Mouse (Mus musculus) MEL (cell line): ENCODE results near the gene Map2k5. TPM values are rescaled to one million over a fixed set of nuclear protein-coding genes. Genes with fewer than 3 reads are reported as not detected.

Experiments
- DNase-seq: peaks from one replicate; pipeline ENCODE4 v3.0.0; 2011; ENCODE audit warnings: low read depth, low spot score
- H3K27ac ChIP-seq: 2 replicates; pipeline ENCODE4 v1.5.1; 2012; ENCODE audit warnings: low read depth, mild to moderate bottlenecking, control low read depth, low read length, moderate library complexity; ENCODE audit not compliant: control insufficient read depth
- H3K27me3 ChIP-seq, 2 experiments: fragments of 150-350 bp in 1 of 2; sonication (generic) in 1 of 2; 2 replicates each; pipeline ENCODE4 v1.6.1; 2012; ENCODE audit warnings: low read length in 2 of 2, mild to moderate bottlenecking in 2 of 2, improper control_type of control experiment in 1 of 2, moderate library complexity in 1 of 2; ENCODE audit not compliant: insufficient read depth in 2 of 2, control insufficient read depth in 1 of 2
- H3K36me3 ChIP-seq, 2 experiments: 2 replicates each; pipeline ENCODE4 v1.6.1; 2012 to 2014; ENCODE audit warnings: low read length in 2 of 2, improper control_type of control experiment in 1 of 2, inconsistent platforms in 1 of 2, mild to moderate bottlenecking in 1 of 2; ENCODE audit not compliant: insufficient read depth in 2 of 2, control insufficient read depth in 1 of 2
- H3K4me1 ChIP-seq, 2 experiments: fragments of 150-350 bp in 1 of 2; sonication (generic) in 1 of 2; 2 replicates each; pipeline ENCODE4 v1.6.1; 2012; ENCODE audit warnings: low read length in 2 of 2, improper control_type of control experiment in 1 of 2, mild to moderate bottlenecking in 1 of 2; ENCODE audit not compliant: insufficient read depth in 2 of 2, control insufficient read depth in 1 of 2
- H3K4me3 ChIP-seq, 2 experiments: fragments of 150-350 bp in 1 of 2; sonication (generic) in 1 of 2; 2 replicates each; pipeline ENCODE4 v1.5.1; 2012; ENCODE audit warnings: low read depth in 2 of 2, low read length in 2 of 2, mild to moderate bottlenecking in 2 of 2, moderate library complexity in 2 of 2, control low read depth in 1 of 2, improper control_type of control experiment in 1 of 2; ENCODE audit not compliant: control insufficient read depth in 1 of 2, insufficient read depth in 1 of 2
- H3K79me2 ChIP-seq: 2 replicates; pipeline ENCODE4 v1.6.1; 2012; ENCODE audit warnings: mild to moderate bottlenecking, low read length, moderate library complexity; ENCODE audit not compliant: control insufficient read depth, poor library complexity, insufficient read depth
- H3K9ac ChIP-seq: 2 replicates; pipeline ENCODE4 v1.6.1; 2012; ENCODE audit warnings: low read depth, mild to moderate bottlenecking, control low read depth, low read length, moderate library complexity; ENCODE audit not compliant: control insufficient read depth, poor library complexity, severe bottlenecking
- H3K9me3 ChIP-seq: fragments of 150-350 bp; sonication (generic); replicated peaks from 2 replicates; pipeline ENCODE4 v1.6.1; 2012; ENCODE audit warnings: mild to moderate bottlenecking, low read length, improper control_type of control experiment, moderate library complexity; ENCODE audit not compliant: insufficient read depth
- CHD1 ChIP-seq: IDR thresholded peaks from 2 replicates; pipeline ENCODE4 v1.6.1; 2012; ENCODE audit warnings: low read depth, mild to moderate bottlenecking, inconsistent platforms, low read length, improper control_type of control experiment
- E2F4 ChIP-seq: IDR thresholded peaks from 2 replicates; pipeline ENCODE4 v1.6.1; 2011; ENCODE audit warnings: low read depth, low read length, improper control_type of control experiment, borderline replicate concordance
- GABPA ChIP-seq: IDR thresholded peaks from 2 replicates; pipeline ENCODE4 v1.6.1; 2012; ENCODE audit warnings: low read depth, mild to moderate bottlenecking, inconsistent platforms, low read length, improper control_type of control experiment, moderate library complexity
- GATA1 ChIP-seq: IDR thresholded peaks from 2 replicates; pipeline ENCODE4 v1.6.1; 2011; ENCODE audit warnings: low read depth, low read length, improper control_type of control experiment
- HCFC1 ChIP-seq: IDR thresholded peaks from 2 replicates; pipeline ENCODE4 v1.6.1; 2012; ENCODE audit warnings: low read depth, mild to moderate bottlenecking, inconsistent platforms, low read length, improper control_type of control experiment, moderate library complexity
- KAT2A ChIP-seq: conservative IDR thresholded peaks from 2 replicates; pipeline ENCODE4 v1.6.1; 2012; ENCODE audit warnings: low read depth, low read length, improper control_type of control experiment, inconsistent platforms
- MAFK ChIP-seq: IDR thresholded peaks from 2 replicates; pipeline ENCODE4 v1.6.1; 2011; ENCODE audit warnings: low read depth, mild to moderate bottlenecking, low read length, improper control_type of control experiment, borderline replicate concordance
- MEF2A ChIP-seq: IDR thresholded peaks from 2 replicates; pipeline ENCODE4 v1.6.1; 2014; ENCODE audit warnings: low read depth, mild to moderate bottlenecking, inconsistent platforms, low read length, improper control_type of control experiment; ENCODE audit not compliant: poor library complexity, insufficient replicate concordance, severe bottlenecking; ENCODE audit errors: extremely low read depth
- MYC ChIP-seq: IDR thresholded peaks from 2 replicates; pipeline ENCODE4 v1.6.1; 2011; ENCODE audit warnings: low read depth, mild to moderate bottlenecking, low read length, improper control_type of control experiment, moderate library complexity
- NRF1 ChIP-seq: IDR thresholded peaks from 2 replicates; pipeline ENCODE4 v1.6.1; 2014; ENCODE audit warnings: low read depth, mild to moderate bottlenecking, inconsistent platforms, low read length, improper control_type of control experiment, moderate library complexity; ENCODE audit not compliant: poor library complexity, insufficient read depth, severe bottlenecking
- POLR2A ChIP-seq, 2 experiments: IDR thresholded peaks; 2 replicates each; pipeline ENCODE4 v1.6.1; 2011 to 2012; ENCODE audit warnings: low read length in 2 of 2, mild to moderate bottlenecking in 2 of 2, control low read depth in 1 of 2, improper control_type of control experiment in 1 of 2, low read depth in 1 of 2, moderate library complexity in 1 of 2; ENCODE audit not compliant: control insufficient read depth in 1 of 2, insufficient read depth in 1 of 2, poor library complexity in 1 of 2
- POLR2AphosphoS2 ChIP-seq: IDR thresholded peaks from 2 replicates; pipeline ENCODE4 v1.6.1; 2011; ENCODE audit warnings: low read length, improper control_type of control experiment
- RAD21 ChIP-seq: IDR thresholded peaks from 2 replicates; pipeline ENCODE4 v1.6.1; 2011; ENCODE audit warnings: mild to moderate bottlenecking, low read depth, low read length, improper control_type of control experiment
- TCF12 ChIP-seq: IDR thresholded peaks from 2 replicates; pipeline ENCODE4 v1.6.1; 2014; ENCODE audit warnings: low read depth, mild to moderate bottlenecking, inconsistent platforms, low read length, improper control_type of control experiment, moderate library complexity
- UBTF ChIP-seq: IDR thresholded peaks from 2 replicates; pipeline ENCODE4 v1.6.1; 2012; ENCODE audit warnings: low read depth, mild to moderate bottlenecking, inconsistent platforms, low read length, improper control_type of control experiment, moderate library complexity, borderline replicate concordance; ENCODE audit not compliant: insufficient read depth
- USF1 ChIP-seq: IDR thresholded peaks from 2 replicates; pipeline ENCODE4 v1.6.1; 2014; ENCODE audit warnings: low read depth, mild to moderate bottlenecking, inconsistent platforms, low read length, improper control_type of control experiment, moderate library complexity
- USF2 ChIP-seq, 2 experiments: IDR thresholded peaks; 2 replicates each; pipeline ENCODE4 v1.6.1; 2011 to 2012; ENCODE audit warnings: improper control_type of control experiment in 2 of 2, low read length in 2 of 2, borderline replicate concordance in 1 of 2, inconsistent platforms in 1 of 2, low read depth in 1 of 2, mild to moderate bottlenecking in 1 of 2; ENCODE audit not compliant: insufficient read depth in 1 of 2
- ZKSCAN1 ChIP-seq: IDR thresholded peaks from 2 replicates; pipeline ENCODE4 v1.6.1; 2012; ENCODE audit warnings: low read depth, mild to moderate bottlenecking, inconsistent platforms, low read length, improper control_type of control experiment, moderate library complexity
- ZMIZ1 ChIP-seq: IDR thresholded peaks from 2 replicates; pipeline ENCODE4 v1.6.1; 2012; ENCODE audit warnings: low read depth, mild to moderate bottlenecking, inconsistent platforms, low read length, improper control_type of control experiment, moderate library complexity
- ZNF384 ChIP-seq: IDR thresholded peaks from 2 replicates; pipeline ENCODE4 v1.6.1; 2012; ENCODE audit warnings: low read depth, mild to moderate bottlenecking, inconsistent platforms, low read length, improper control_type of control experiment
- polyA plus RNA-seq, 2 experiments: library from polyadenylated mRNA; stranded (reverse) in 1 of 2; unstranded in 1 of 2; fragments of >175 nt in 1 of 2; fragments of >200 nt in 1 of 2; gene quantifications; 2 replicates each; pipeline versions ENCODE4 v1.2.1 to v1.2.4; 2012; ENCODE audit warnings: low replicate concordance in 2 of 2, low read depth in 1 of 2; ENCODE audit not compliant: insufficient read length in 2 of 2, insufficient read depth in 1 of 2, missing spikeins in 1 of 2
- total RNA-seq: library from RNA; depleted of rRNA; stranded (reverse); fragments of 300-350 nt; gene quantifications from 2 replicates; pipeline ENCODE4 v1.2.3, GENCODE M21; 2012

The Map2k5 gene
- total and polyA plus RNA-seq, 3 experiments: 9.6 to 29.1 TPM; not detected in 1

- H3K27me3 ChIP-seq: no peaks in the 10 kb centered on the region
- no peak for TF ChIP-seq ZNF384
- no peak for TF ChIP-seq NRF1
- no peak for TF ChIP-seq KAT2A
- H3K9me3 ChIP-seq: no peaks in the 10 kb centered on the region
- H3K79me2 ChIP-seq: no peaks in the 10 kb centered on the region
- no peaks in the 10 kb centered on the region; a peak in 1 of 4 replicates for H3K36me3 ChIP-seq
- H3K4me1 ChIP-seq: no peaks in the 10 kb centered on the region
- H3K4me3 ChIP-seq: no peak overlapping the region
- no peak overlapping the region for H3K9ac ChIP-seq
- no peak for DNase-seq
- no peak overlapping the region for H3K27ac ChIP-seq
Observed at GRCm38 (mm10) chr9:63273781-63274180, 103.9 kb downstream of the Map2k5 start.

GRCm38 (mm10) chr9:63269839-63270238 is 107.9 kb downstream of the Map2k5 start:
- Histone ChIP-seq H3K79me2 (no peaks in the 10 kb centered on the region), H3K9ac (no peak overlapping the region), H3K4me3 (no peak overlapping the region), H3K4me1 (no peaks in the 10 kb centered on the region), H3K36me3 (no peaks in the 10 kb centered on the region; a peak in 2 of 4 replicates), H3K27ac (no peak overlapping the region), H3K9me3 (no peaks in the 10 kb centered on the region), H3K27me3 (no peaks in the 10 kb centered on the region)
- DNase-seq: no peak
- no peak for TF ChIP-seq POLR2A (IDR thresholded peaks at IDR 0.05; ENCODE audit: control insufficient read depth in 1 of 2, insufficient read depth in 1 of 2, low read depth in 1 of 2, low read length in 2 of 2, poor library complexity in 1 of 2)
- TF ChIP-seq POLR2AphosphoS2: no peak
- TF ChIP-seq NRF1: no peak
- TF ChIP-seq ZKSCAN1: no peak
- TF ChIP-seq ZMIZ1: no peak
- no peak for TF ChIP-seq E2F4
- no peak for TF ChIP-seq GABPA
- TF ChIP-seq CHD1: no peak
- TF ChIP-seq MAFK: no peak
- TF ChIP-seq MYC: no peak
- TF ChIP-seq GATA1: no peak
- TF ChIP-seq RAD21: no peak
- TF ChIP-seq HCFC1: no peak
- TF ChIP-seq USF2 (IDR thresholded peaks at IDR 0.05; ENCODE audit: borderline replicate concordance in 1 of 2, insufficient read depth in 1 of 2, low read depth in 1 of 2, low read length in 2 of 2): no peak
- no peak for TF ChIP-seq UBTF
- TF ChIP-seq USF1: no peak
- TF ChIP-seq TCF12: no peak
- TF ChIP-seq MEF2A: no peak
